Mouse (Mus musculus) lung, embryonic 16.5 days (tissue): ENCODE measurements around the gene St6gal1. TPM values are rescaled to one million over a fixed set of nuclear protein-coding genes. Genes with fewer than 3 reads are reported as not detected.

Source experiments
- ATAC-seq: fragments of 200-750 bp; cut with Nextera tagmentation; 2 replicates; pipeline ENCODE4 v1.8.0; 2017; ENCODE audit warnings: low read depth, mild to moderate bottlenecking, moderate library complexity
- H3K27ac ChIP-seq: fragments of 300-500 bp; sonication (generic); 2 replicates; pipeline ENCODE4 v1.5.1; 2014; ENCODE audit warnings: mild to moderate bottlenecking, control low read depth, low read length
- H3K27me3 ChIP-seq: fragments of 300-500 bp; sonication (generic); 2 replicates; pipeline ENCODE4 v1.6.1; 2014; ENCODE audit warnings: low read depth, low read length, mixed read lengths; ENCODE audit not compliant: control insufficient read depth, insufficient read depth
- H3K36me3 ChIP-seq: fragments of 300-500 bp; sonication (generic); 2 replicates; pipeline ENCODE4 v1.6.1; 2014; ENCODE audit warnings: low read length; ENCODE audit not compliant: control insufficient read depth, insufficient read depth
- H3K4me1 ChIP-seq: fragments of 300-500 bp; sonication (generic); replicated peaks from 2 replicates; pipeline ENCODE4 v1.6.1; 2014; ENCODE audit warnings: low read length, mixed read lengths; ENCODE audit not compliant: control insufficient read depth, insufficient read depth
- H3K4me2 ChIP-seq: fragments of 300-500 bp; sonication (generic); 2 replicates; pipeline ENCODE4 v1.6.1; 2014; ENCODE audit warnings: low read depth, low read length, control low read depth
- H3K4me3 ChIP-seq: fragments of 300-500 bp; sonication (generic); 2 replicates; pipeline ENCODE4 v1.5.1; 2014; ENCODE audit warnings: mild to moderate bottlenecking, low read length, control low read depth
- H3K9ac ChIP-seq: fragments of 300-500 bp; sonication (generic); 2 replicates; pipeline ENCODE4 v1.6.1; 2014; ENCODE audit warnings: low read length, control low read depth
- H3K9me3 ChIP-seq: fragments of 300-500 bp; sonication (generic); 2 replicates; pipeline ENCODE4 v1.6.1; 2016; ENCODE audit warnings: low read length; ENCODE audit not compliant: control insufficient read depth
- WGBS: fragments of 180-500 bp; shearing (Covaris S2); extraction: QIAGEN DNeasy Blood & Tissue Kit; methylation state at CpG from one replicate; pipeline ENCODE4 v1.1.7; 2014; 5-methylcytosine and 5-hydroxymethylcytosine counted together
- polyA plus RNA-seq: library from polyadenylated mRNA; unstranded; fragments of >200 nt; fragmentation: Nextera tagmentation; extraction: Ambion mirVana; gene quantifications from 2 replicates; pipeline ENCODE4 v1.2.1, GENCODE M21; 2015

Gene St6gal1
- polyA plus RNA-seq, 1 experiment from 2014 or later: 56.2 TPM

GRCm38 (mm10) chr16:23185824-23186223 is 38.7 kb upstream of the St6gal1 start:
- ATAC-seq: no peak

GRCm38 (mm10) chr16:23186418-23186817 is 38.1 kb upstream of the St6gal1 start:
- no peak for ATAC-seq
- Histone ChIP-seq H3K27ac (no peak overlapping the region), H3K4me3 (no peak overlapping the region), H3K27me3 (no peaks in the 10 kb centered on the region), H3K4me1 (no peaks in the 10 kb centered on the region), H3K4me2 (no peak overlapping the region), H3K36me3 (no peaks in the 10 kb centered on the region), H3K9me3 (no peaks in the 10 kb centered on the region), H3K9ac (no peak overlapping the region)
- WGBS: 35% methylated on average over 4 of the region's 4 CpGs

More at GRCm38 (mm10) chr16:23185824-23186223, 38.7 kb upstream of the St6gal1 start:
- Histone ChIP-seq H3K4me3 (no peak overlapping the region), H3K9me3 (no peaks in the 10 kb centered on the region), H3K4me2 (no peak overlapping the region), H3K9ac (no peak overlapping the region), H3K4me1 (no peaks in the 10 kb centered on the region), H3K36me3 (no peaks in the 10 kb centered on the region), H3K27ac (no peak overlapping the region), H3K27me3 (no peaks in the 10 kb centered on the region)
- WGBS: 86% methylated on average over 2 of the region's 2 CpGs

GRCm38 (mm10) chr16:23187983-23188382 is 36.6 kb upstream of the St6gal1 start:
- Histone ChIP-seq H3K27ac (no peak overlapping the region), H3K4me2 (no peak overlapping the region), H3K9me3 (no peaks in the 10 kb centered on the region), H3K9ac (no peak overlapping the region), H3K4me3 (no peak overlapping the region), H3K4me1 (no peaks in the 10 kb centered on the region), H3K27me3 (no peaks in the 10 kb centered on the region), H3K36me3 (no peaks in the 10 kb centered on the region)
- no peak for ATAC-seq
- 71% methylated on average over 7 of the region's 7 CpGs for WGBS

- no peaks in the 10 kb centered on the region for H3K27me3 ChIP-seq
- no peak overlapping the region for H3K4me3 ChIP-seq
- no peak overlapping the region for H3K27ac ChIP-seq
- H3K4me1 ChIP-seq: no peaks in the 10 kb centered on the region
- WGBS: 83% methylated on average over 1 of the region's 1 CpGs
- H3K36me3 ChIP-seq: no peaks in the 10 kb centered on the region
- no peak overlapping the region for H3K9ac ChIP-seq
- ATAC-seq: no peak
- no peak overlapping the region for H3K4me2 ChIP-seq
- H3K9me3 ChIP-seq: no peaks in the 10 kb centered on the region
Measured at GRCm38 (mm10) chr16:23189612-23190011, 34.9 kb upstream of the St6gal1 start.

- Histone ChIP-seq H3K27me3 (no peaks in the 10 kb centered on the region), H3K4me1 (no peaks in the 10 kb centered on the region), H3K9me3 (no peaks in the 10 kb centered on the region), H3K27ac (no peak overlapping the region), H3K36me3 (no peaks in the 10 kb centered on the region), H3K4me3 (no peak overlapping the region), H3K4me2 (no peak overlapping the region), H3K9ac (no peak overlapping the region)
- ATAC-seq: no peak
- 67% methylated on average over 9 of the region's 9 CpGs for WGBS
Measured at GRCm38 (mm10) chr16:23191560-23192242, 32.8 kb upstream of the St6gal1 start.

GRCm38 (mm10) chr16:23195618-23196017 is 28.9 kb upstream of the St6gal1 start:
- Histone ChIP-seq H3K4me1 (no peaks in the 10 kb centered on the region), H3K4me2 (no peak overlapping the region), H3K36me3 (no peaks in the 10 kb centered on the region), H3K9me3 (no peaks in the 10 kb centered on the region), H3K27me3 (no peaks in the 10 kb centered on the region), H3K27ac (no peak overlapping the region), H3K9ac (no peak overlapping the region), H3K4me3 (no peak overlapping the region)
- no peak for ATAC-seq
- WGBS: 76% methylated on average over 7 of the region's 7 CpGs

GRCm38 (mm10) chr16:23196296-23196695 is 28.2 kb upstream of the St6gal1 start:
- no peak overlapping the region for H3K4me3 ChIP-seq
- no peak overlapping the region for H3K4me2 ChIP-seq
- no peaks in the 10 kb centered on the region for H3K4me1 ChIP-seq
- no peaks in the 10 kb centered on the region for H3K9me3 ChIP-seq
- H3K9ac ChIP-seq: no peak overlapping the region
- no peak overlapping the region for H3K27ac ChIP-seq
- no peak for ATAC-seq
- no peaks in the 10 kb centered on the region for H3K36me3 ChIP-seq
- no peaks in the 10 kb centered on the region for H3K27me3 ChIP-seq

GRCm38 (mm10) chr16:23196791-23197190 is 27.7 kb upstream of the St6gal1 start:
- Histone ChIP-seq H3K4me2 (no peak overlapping the region), H3K27me3 (no peaks in the 10 kb centered on the region), H3K4me1 (no peaks in the 10 kb centered on the region), H3K9me3 (no peaks in the 10 kb centered on the region), H3K27ac (no peak overlapping the region), H3K36me3 (no peaks in the 10 kb centered on the region), H3K4me3 (no peak overlapping the region), H3K9ac (no peak overlapping the region)
- no peak for ATAC-seq
- WGBS: 92% methylated on average over 6 of the region's 6 CpGs

- H3K27me3 ChIP-seq: no peaks in the 10 kb centered on the region
- no peak overlapping the region for H3K4me3 ChIP-seq
- no peak for ATAC-seq
- no peaks in the 10 kb centered on the region for H3K4me1 ChIP-seq
- no peaks in the 10 kb centered on the region for H3K9me3 ChIP-seq
- H3K27ac ChIP-seq: no peak overlapping the region
- no peaks in the 10 kb centered on the region for H3K36me3 ChIP-seq
- no peak overlapping the region for H3K9ac ChIP-seq
- no peak overlapping the region for H3K4me2 ChIP-seq
Measured at GRCm38 (mm10) chr16:23201498-23201897, 23.0 kb upstream of the St6gal1 start.

GRCm38 (mm10) chr16:23214314-23214713 is 10.2 kb upstream of the St6gal1 start:
- Histone ChIP-seq H3K27me3 (no peaks in the 10 kb centered on the region), H3K36me3 (no peaks in the 10 kb centered on the region), H3K27ac (no peak overlapping the region), H3K4me3 (no peak overlapping the region), H3K9me3 (no peaks in the 10 kb centered on the region), H3K9ac (no peak overlapping the region), H3K4me1 (peaks cover 11% of the 10 kb centered on the region), H3K4me2 (no peak overlapping the region)
- WGBS: 66% methylated on average over 7 of the region's 7 CpGs
- ATAC-seq: no peak
